16 mouse cellular contexts compared by ENCODE assay signal in genomic region chr6:111844321-111844835, GRCm38 (mm10).
DNase-seq lines count a peak whose midpoint lies in the region; ATAC-seq and TF ChIP-seq lines count a peak whose summit lies in the region.
"Had no signal": no experiment of that assay in that cellular context is flagged by ENCODE, and none has a peak within 500 bp of the region (broad histone marks: within the 10 kb centered on the region; RNA-seq: fewer than 3 reads in every experiment).

No protein-coding gene starts in this region.

- no peaks in the 10 kb centered on the region for H3K9me3 ChIP-seq in neural tube, embryonic 12.5 days
- H3K9me3 ChIP-seq in forebrain, postnatal 0 days (ENCODE audit: low read length) = no peaks in the 10 kb centered on the region
- H3K9me3 ChIP-seq: embryonic facial prominence, embryonic 15.5 days; heart, embryonic 15.5 days; liver, embryonic 13.5 days had no signal

- no peak overlapping the region for H3K27ac ChIP-seq in kidney, adult 2 months (ENCODE audit: insufficient read depth, low read depth, low read length)
- no peak overlapping the region for H3K27ac ChIP-seq in neural tube, embryonic 12.5 days
- no peak overlapping the region for H3K27ac ChIP-seq in forebrain, postnatal 0 days (ENCODE audit: low read depth, low read length)
- H3K27ac ChIP-seq: embryonic facial prominence, embryonic 15.5 days; heart, embryonic 15.5 days; liver, embryonic 13.5 days had no signal

- no peak overlapping the region for H3K4me3 ChIP-seq in kidney, adult 2 months (ENCODE audit: insufficient read depth, low read depth, low read length)
- no peak overlapping the region for H3K4me3 ChIP-seq in neural tube, embryonic 12.5 days
- no peak overlapping the region for H3K4me3 ChIP-seq in forebrain, postnatal 0 days (ENCODE audit: low read depth, low read length)
- H3K4me3 ChIP-seq: embryonic facial prominence, embryonic 15.5 days; heart, embryonic 15.5 days; liver, embryonic 13.5 days had no signal

- peak; percentile 1 for DNase-seq in kidney, adult 2 months
- no peak for DNase-seq in kidney, adult 8-10 months
- no peak for DNase-seq in neural tube, embryonic 10.5 days (ENCODE audit: extremely low spot score, low spot score)
- DNase-seq in forebrain, postnatal 0 days = peak; percentile 59
- DNase-seq in right cerebral cortex, postnatal 14 days = peak; percentile 3
- no peak for DNase-seq in cerebellum, postnatal 36 days
- no peak for DNase-seq in adrenal gland, postnatal 25 days
- DNase-seq: adrenal gland, postnatal 36 days; cerebellum, adult 11-12 months; left cerebral cortex, postnatal 4 days; liver, embryonic 13.5 days; lung, postnatal 10 days had no signal

- no peak for TF ChIP-seq POLR2A in kidney, adult 2 months (IDR thresholded peaks at IDR 0.05; ENCODE audit: low read depth, low read length)

- WGBS in kidney, adult 2 months = 50% methylated on average over 6 of the region's 6 CpGs
- 66% methylated on average over 6 of the region's 6 CpGs for WGBS in neural tube, embryonic 12.5 days
- 15% methylated on average over 6 of the region's 6 CpGs for WGBS in forebrain, postnatal 0 days

- H3K4me1 ChIP-seq in kidney, adult 2 months (ENCODE audit: control insufficient read depth, insufficient read depth, low read length) = no peaks in the 10 kb centered on the region
- H3K4me1 ChIP-seq in neural tube, embryonic 12.5 days = no peaks in the 10 kb centered on the region
- 0 out of 2 replicates have a peak, but pooled peaks cover 5% of the 10 kb centered on the region for H3K4me1 ChIP-seq in forebrain, postnatal 0 days (ENCODE audit: insufficient read depth)
- H3K4me1 ChIP-seq: embryonic facial prominence, embryonic 15.5 days; heart, embryonic 15.5 days; liver, embryonic 13.5 days had no signal

- peak; percentile 65; the same call in 1 of the 2 replicates for ATAC-seq in neural tube, embryonic 12.5 days (ENCODE audit: low FRiP score, low read depth)
- ATAC-seq in forebrain, postnatal 0 days = peak; percentile 61

- no peak overlapping the region for H3K9ac ChIP-seq in neural tube, embryonic 12.5 days
- no peak overlapping the region for H3K9ac ChIP-seq in forebrain, postnatal 0 days
- H3K9ac ChIP-seq: embryonic facial prominence, embryonic 15.5 days; heart, embryonic 15.5 days; liver, embryonic 13.5 days had no signal

- TF ChIP-seq CTCF in kidney, adult 2 months (conservative IDR thresholded peaks at IDR 0.05; ENCODE audit: insufficient read depth, insufficient read length, low read depth, low read length) = no peak
- no peak for TF ChIP-seq CTCF in forebrain, postnatal 0 days (IDR thresholded peaks at IDR 0.05; ENCODE audit: low read depth)

- H3K27me3 ChIP-seq in kidney, adult 2 months (replicated peaks; ENCODE audit: control insufficient read depth, insufficient read depth, low read length) = no peaks in the 10 kb centered on the region
- H3K27me3 ChIP-seq in neural tube, embryonic 12.5 days (replicated peaks) = no peaks in the 10 kb centered on the region
- H3K27me3 ChIP-seq in forebrain, postnatal 0 days (ENCODE audit: insufficient read depth, low read length) = peaks cover 4% of the 10 kb centered on the region; the same call in 1 of the 2 replicates
- H3K27me3 ChIP-seq: embryonic facial prominence, embryonic 15.5 days; heart, embryonic 15.5 days; liver, embryonic 13.5 days had no signal

- H3K36me3 ChIP-seq in kidney, adult 2 months (ENCODE audit: control insufficient read depth, insufficient read depth, low read length) = no peaks in the 10 kb centered on the region
- H3K36me3 ChIP-seq in neural tube, embryonic 12.5 days = no peaks in the 10 kb centered on the region
- H3K36me3 ChIP-seq in forebrain, postnatal 0 days (ENCODE audit: insufficient read depth) = no peaks in the 10 kb centered on the region
- H3K36me3 ChIP-seq: embryonic facial prominence, embryonic 15.5 days; G1E; heart, embryonic 15.5 days; liver, embryonic 13.5 days had no signal

- no peak overlapping the region for H3K4me2 ChIP-seq in neural tube, embryonic 12.5 days (replicated peaks)
- H3K4me2 ChIP-seq in forebrain, postnatal 0 days (ENCODE audit: low read depth) = no peak overlapping the region
- H3K4me2 ChIP-seq: embryonic facial prominence, embryonic 15.5 days; heart, embryonic 15.5 days; liver, embryonic 13.5 days had no signal

Comparison
In these comparisons a context has a peak if more than half of its experiments do, and no peak if none do; other contexts are left out.
1. DNase-seq: peak in kidney, adult 2 months (single experiment), forebrain, postnatal 0 days (single experiment) and right cerebral cortex, postnatal 14 days (single experiment); none in kidney, adult 8-10 months (0 of 2), neural tube, embryonic 10.5 days (single experiment), cerebellum, postnatal 36 days (0 of 2) and adrenal gland, postnatal 25 days (single experiment).